Mouse (Mus musculus) liver, embryonic 11.5 days (tissue): ENCODE measurements at regions not wholly inside any gene's neighbourhood (a gene's known extent, or its start where the extent isn't known, plus 50 kb on each side); places are given as distances from the start of the nearest gene placed in this dataset.

Experiments used
- ATAC-seq: fragments of 200-750 bp; cut with Nextera tagmentation; replicated peaks from 2 replicates; pipeline ENCODE4 v1.8.0; 2017; ENCODE audit warnings: moderate number of reproducible peaks, mild to moderate bottlenecking, moderate TSS enrichment, moderate library complexity; ENCODE audit not compliant: low FRiP score
- DNase-seq: peaks from one replicate; pipeline ENCODE4 v3.0.0-alpha.2; 2017; ENCODE audit warnings: low spot score
- H3K27ac ChIP-seq: fragments of 300-500 bp; sonication (generic); 2 replicates; pipeline ENCODE4 v1.5.1; 2014; ENCODE audit warnings: mild to moderate bottlenecking, low read depth, low read length, control low read depth
- H3K27me3 ChIP-seq: fragments of 300-500 bp; sonication (generic); replicated peaks from 2 replicates; pipeline ENCODE4 v1.6.1; 2014; ENCODE audit warnings: low read length, mixed read lengths; ENCODE audit not compliant: control insufficient read depth, insufficient read depth
- H3K36me3 ChIP-seq: fragments of 300-500 bp; sonication (generic); 2 replicates; pipeline ENCODE4 v1.6.1; 2014; ENCODE audit warnings: mild to moderate bottlenecking, low read length, moderate library complexity, mixed read lengths; ENCODE audit not compliant: control insufficient read depth, insufficient read depth
- H3K4me1 ChIP-seq: fragments of 300-500 bp; sonication (generic); replicated peaks from 2 replicates; pipeline ENCODE4 v1.6.1; 2014; ENCODE audit warnings: low read length, mixed read lengths; ENCODE audit not compliant: control insufficient read depth, insufficient read depth
- H3K4me2 ChIP-seq: fragments of 300-500 bp; sonication (generic); 2 replicates; pipeline ENCODE4 v1.6.1; 2014; ENCODE audit warnings: mild to moderate bottlenecking, control low read depth, moderate library complexity
- H3K4me3 ChIP-seq: fragments of 300-500 bp; sonication (generic); 2 replicates; pipeline ENCODE4 v1.5.1; 2014; ENCODE audit warnings: low read depth, low read length, control low read depth
- H3K9ac ChIP-seq: fragments of 300-500 bp; sonication (generic); 2 replicates; pipeline ENCODE4 v1.6.1; 2014; ENCODE audit warnings: low read depth, low read length, control low read depth
- H3K9me3 ChIP-seq: fragments of 300-500 bp; sonication (generic); 2 replicates; pipeline ENCODE4 v1.6.1; 2016; ENCODE audit warnings: low read length, inconsistent platforms, mixed read lengths; ENCODE audit not compliant: control insufficient read depth
- WGBS: fragments of 180-500 bp; shearing (Covaris S2); extraction: QIAGEN DNeasy Blood & Tissue Kit; methylation state at CpG from one replicate; pipeline ENCODE4 v1.1.7; 2014; 5-methylcytosine and 5-hydroxymethylcytosine counted together

GRCm38 (mm10) chr4:142307321-142307720 is 68.1 kb upstream of the Kazn start:
- no peak for DNase-seq
- WGBS: 69% methylated on average over 11 of the region's 11 CpGs
- no peak overlapping the region for H3K4me2 ChIP-seq

GRCm38 (mm10) chr4:142306076-142306475 is 66.9 kb upstream of the Kazn start:
- no peak overlapping the region for H3K4me3 ChIP-seq
- 0 out of 2 replicates have a peak, but pooled peaks cover 2% of the 10 kb centered on the region for H3K9me3 ChIP-seq
- no peak overlapping the region for H3K9ac ChIP-seq
- no peak overlapping the region for H3K27ac ChIP-seq
- no peaks in the 10 kb centered on the region for H3K36me3 ChIP-seq
- no peak overlapping the region for H3K4me2 ChIP-seq
- 82% methylated on average over 14 of the region's 14 CpGs for WGBS
- ATAC-seq (no peak), DNase-seq (no peak)
- H3K27me3 ChIP-seq: no peaks in the 10 kb centered on the region
- no peaks in the 10 kb centered on the region; the same call in 1 of the 2 replicates for H3K4me1 ChIP-seq

More at GRCm38 (mm10) chr4:142307321-142307720, 68.1 kb upstream of the Kazn start:
- Histone ChIP-seq H3K9me3 (0 out of 2 replicates have a peak, but pooled peaks cover 7% of the 10 kb centered on the region), H3K9ac (no peak overlapping the region), H3K27ac (no peak overlapping the region), H3K4me1 (no peaks in the 10 kb centered on the region), H3K36me3 (no peaks in the 10 kb centered on the region), H3K27me3 (no peaks in the 10 kb centered on the region), H3K4me3 (no peak overlapping the region)
- ATAC-seq: no peak

GRCm38 (mm10) chr4:142303374-142304020 is 64.3 kb upstream of the Kazn start:
- no peaks in the 10 kb centered on the region for H3K27me3 ChIP-seq
- H3K27ac ChIP-seq: no peak overlapping the region
- no peaks in the 10 kb centered on the region for H3K9me3 ChIP-seq
- H3K4me1 ChIP-seq: no peaks in the 10 kb centered on the region; the same call in 1 of the 2 replicates
- WGBS: 77% methylated on average over 10 of the region's 10 CpGs
- DNase-seq: no peak
- no peak overlapping the region for H3K4me3 ChIP-seq
- no peak overlapping the region for H3K9ac ChIP-seq
- no peak overlapping the region for H3K4me2 ChIP-seq
- ATAC-seq: no peak
- H3K36me3 ChIP-seq: no peaks in the 10 kb centered on the region

- Histone ChIP-seq H3K27ac (no peak overlapping the region), H3K9me3 (no peaks in the 10 kb centered on the region), H3K4me2 (no peak overlapping the region), H3K36me3 (no peaks in the 10 kb centered on the region), H3K4me1 (no peaks in the 10 kb centered on the region; the same call in 1 of the 2 replicates), H3K9ac (no peak overlapping the region), H3K4me3 (no peak overlapping the region), H3K27me3 (no peaks in the 10 kb centered on the region)
- WGBS: 46% methylated on average over 2 of the region's 2 CpGs
- ATAC-seq: no peak
- no peak for DNase-seq
These were observed 63.5 kb upstream of the Kazn start for GRCm38 (mm10) chr4:142302724-142303120.

GRCm38 (mm10) chr4:142302041-142302723 is 63.0 kb upstream of the Kazn start:
- no peak overlapping the region for H3K9ac ChIP-seq
- ATAC-seq (peak; percentile 71), DNase-seq (no peak)
- H3K9me3 ChIP-seq: no peaks in the 10 kb centered on the region
- no peaks in the 10 kb centered on the region for H3K27me3 ChIP-seq
- no peak overlapping the region for H3K4me3 ChIP-seq
- H3K36me3 ChIP-seq: no peaks in the 10 kb centered on the region
- no peaks in the 10 kb centered on the region; the same call in 1 of the 2 replicates for H3K4me1 ChIP-seq
- 33% methylated on average over 8 of the region's 8 CpGs for WGBS
- H3K27ac ChIP-seq: no peak overlapping the region
- H3K4me2 ChIP-seq: no peak overlapping the region

GRCm38 (mm10) chr4:142298770-142299337 is 59.7 kb upstream of the Kazn start:
- Histone ChIP-seq H3K4me3 (no peak overlapping the region), H3K9me3 (no peaks in the 10 kb centered on the region), H3K9ac (no peak overlapping the region), H3K4me2 (no peak overlapping the region), H3K36me3 (no peaks in the 10 kb centered on the region), H3K4me1 (no peaks in the 10 kb centered on the region; the same call in 1 of the 2 replicates), H3K27ac (no peak overlapping the region), H3K27me3 (no peaks in the 10 kb centered on the region)
- ATAC-seq (no peak), DNase-seq (no peak)
- 78% methylated on average over 10 of the region's 10 CpGs for WGBS

- Histone ChIP-seq H3K9me3 (no peaks in the 10 kb centered on the region), H3K4me1 (no peaks in the 10 kb centered on the region), H3K27ac (no peak overlapping the region), H3K4me2 (no peak overlapping the region), H3K27me3 (no peaks in the 10 kb centered on the region), H3K4me3 (no peak overlapping the region), H3K36me3 (no peaks in the 10 kb centered on the region), H3K9ac (no peak overlapping the region)
- 81% methylated on average over 7 of the region's 7 CpGs for WGBS
- DNase-seq (no peak), ATAC-seq (no peak)
These were observed 53.6 kb upstream of the Kazn start for GRCm38 (mm10) chr4:142292760-142293159.

- H3K36me3 ChIP-seq: no peaks in the 10 kb centered on the region
- 83% methylated on average over 9 of the region's 9 CpGs for WGBS
- ATAC-seq (no peak), DNase-seq (no peak)
- no peak overlapping the region for H3K27ac ChIP-seq
- H3K9me3 ChIP-seq: no peaks in the 10 kb centered on the region
- no peak overlapping the region for H3K4me2 ChIP-seq
- H3K9ac ChIP-seq: no peak overlapping the region
- no peaks in the 10 kb centered on the region for H3K27me3 ChIP-seq
- no peak overlapping the region for H3K4me3 ChIP-seq
- H3K4me1 ChIP-seq: no peaks in the 10 kb centered on the region
These were observed 53.1 kb upstream of the Kazn start for GRCm38 (mm10) chr4:142292334-142292733.
